Mouse (Mus musculus) heart, adult 9 months (tissue): Measurements from ENCODE around the gene Pou2f3.

Experiments
- DNase-seq, 2 experiments: peaks; one replicate each; pipeline ENCODE4 v3.0.0; 2022; ENCODE audit warnings: low spot score in 2 of 2

Pou2f3 gene

GRCm38 (mm10) chr9:43083441-43084055, 126.6 kb downstream of the Pou2f3 start:
- no peak for DNase-seq

DNA sequence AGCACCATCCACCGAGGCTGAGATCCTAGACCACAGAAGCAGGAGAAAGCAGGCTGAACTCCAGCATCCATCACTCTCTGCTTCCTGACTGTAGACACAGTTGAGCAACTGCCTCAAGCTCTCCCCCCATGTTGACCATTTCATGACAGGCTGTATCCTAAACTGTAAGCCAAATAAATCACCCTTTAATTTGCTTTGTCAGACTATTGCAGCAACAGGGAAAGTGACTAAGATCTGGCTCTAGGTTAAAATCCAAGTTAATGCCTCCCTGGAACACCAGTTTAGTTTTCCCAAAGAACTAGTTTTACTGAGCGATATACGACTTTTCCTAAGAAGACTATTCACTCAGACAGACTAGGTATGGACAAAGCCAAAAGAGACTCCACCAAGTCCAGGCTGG, 131.5 kb downstream of the Pou2f3 start:
- no peak for DNase-seq

GRCm38 (mm10) chr9:43076163-43076562, 134.0 kb downstream of the Pou2f3 start:
- DNase-seq, result no peak

- DNase-seq, result no peak
These were observed 135.6 kb downstream of the Pou2f3 start for GRCm38 (mm10) chr9:43074611-43075010.
